Mouse (Mus musculus): ENCODE results near the gene Phf20.

The Phf20 gene

DNA sequence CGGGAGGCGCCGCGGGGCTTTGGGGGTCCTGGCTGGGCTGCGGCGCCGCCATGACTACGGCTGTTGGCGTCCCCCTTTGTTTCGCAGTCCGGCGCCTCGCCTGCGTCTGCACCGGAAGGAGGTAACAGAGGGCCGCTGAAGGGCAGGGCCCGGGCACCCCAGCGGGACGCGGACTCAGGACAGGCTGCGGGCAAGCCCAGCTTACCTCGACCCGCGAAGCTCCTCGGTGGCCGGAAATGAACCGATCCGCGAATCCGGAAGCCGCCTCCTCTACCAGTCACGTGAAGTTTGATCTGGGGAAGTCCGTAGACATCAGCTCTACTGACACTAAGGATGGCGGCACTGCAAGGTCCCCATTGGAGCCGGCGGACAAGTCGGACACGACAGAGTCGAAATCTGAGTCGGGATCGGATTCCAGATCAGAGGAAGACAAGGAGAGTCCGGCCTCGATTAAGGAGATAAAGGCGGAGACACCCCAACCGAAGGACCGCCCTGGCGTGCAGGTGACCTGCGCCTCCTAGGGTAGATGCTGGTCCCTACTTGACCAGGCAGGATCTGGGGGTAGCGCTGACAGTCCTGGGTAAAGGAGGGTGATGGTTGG is 116.1 kb downstream of the Phf20 start, which contains the start of the genes Cnbd2 and Scand1:
Gene Cnbd2 (plus strand): TSS at position 3 of the 601 bp plus-strand sequence.
Gene Scand1 (minus strand): TSS at position 408 of the 601 bp plus-strand sequence.
- peak; percentile 87 for DNase-seq (ENCODE audit: extremely low spot score)

DNA sequence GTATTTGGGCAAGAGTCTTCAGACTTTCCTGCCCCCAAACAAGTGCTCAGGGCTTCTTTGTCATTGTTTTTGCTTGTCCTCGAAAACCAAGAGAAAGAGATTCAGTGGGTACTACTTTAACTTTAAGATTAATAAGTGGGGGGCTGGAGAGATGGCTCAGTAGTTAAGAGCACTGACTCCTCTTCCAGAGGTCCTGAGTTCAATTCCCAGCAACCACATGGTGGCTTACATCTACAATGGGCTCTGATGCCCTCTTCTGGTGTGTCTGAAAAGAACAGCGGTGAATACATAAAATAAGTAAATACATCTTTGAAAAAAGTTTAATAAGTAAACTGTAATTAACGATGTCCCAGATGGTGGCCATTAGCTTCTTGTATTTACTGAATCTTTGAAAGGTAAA is 116.9 kb downstream of the Phf20 start:
- no peak for DNase-seq (ENCODE audit: extremely low spot score)

DNA sequence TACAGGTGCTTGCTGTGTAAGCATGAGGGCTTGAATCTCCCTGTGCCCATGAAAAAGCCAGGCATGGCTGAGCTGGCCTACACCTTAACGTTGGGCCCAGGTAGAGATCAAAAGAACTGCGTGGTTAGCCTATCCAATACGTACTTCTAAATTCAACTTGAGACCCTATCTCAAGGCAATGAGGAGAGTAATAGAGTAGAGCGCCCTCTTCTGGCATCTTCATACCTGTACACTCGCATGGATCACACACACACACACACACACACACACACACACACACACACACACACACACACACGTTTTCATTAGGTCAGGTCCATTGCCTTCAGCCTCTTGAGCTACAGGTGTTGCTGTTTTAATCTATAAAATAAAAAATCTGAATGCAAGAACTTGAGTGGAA is 118.5 kb downstream of the Phf20 start:
- DNase-seq (ENCODE audit: extremely low spot score): no peak

DNA sequence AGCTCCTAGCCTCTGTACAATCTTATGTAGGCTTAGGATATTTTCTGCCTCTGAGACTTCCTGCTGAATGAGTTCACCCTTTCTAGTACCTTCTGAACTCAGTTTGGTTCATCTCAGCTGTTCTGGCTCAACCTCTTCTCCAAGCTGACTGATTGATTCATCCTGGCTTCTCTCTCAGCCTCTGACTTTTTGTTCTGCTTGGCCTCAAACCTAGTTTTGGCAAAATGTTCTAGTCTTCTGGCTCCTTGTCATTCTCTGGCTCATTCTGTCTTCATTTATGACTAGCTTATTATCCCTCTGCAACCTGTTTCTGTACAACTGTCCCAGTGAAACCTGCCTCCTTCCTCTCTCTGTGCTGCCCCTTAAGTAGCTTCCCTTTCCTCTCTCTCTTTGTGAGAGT is 122.2 kb downstream of the Phf20 start:
- DNase-seq (ENCODE audit: extremely low spot score): no peak

DNA sequence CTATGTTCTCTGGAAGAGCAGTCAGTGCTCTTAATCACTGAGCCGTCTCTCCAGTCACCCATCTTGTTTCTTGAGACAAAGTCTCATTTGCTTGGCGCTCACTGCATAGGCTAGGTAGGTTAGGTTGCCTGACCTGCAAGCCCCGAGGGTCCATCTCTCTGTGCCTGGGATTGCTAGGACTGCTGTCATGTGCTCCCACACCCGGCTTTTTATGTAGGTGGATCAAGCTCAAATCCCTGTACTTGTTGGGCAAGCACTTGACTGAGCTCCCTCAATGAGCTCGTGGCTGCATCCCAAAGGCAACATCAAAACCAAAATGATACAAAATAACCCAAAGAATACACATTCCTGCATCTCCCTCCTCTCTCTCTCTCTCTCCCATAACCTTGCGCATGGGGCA is 125.3 kb downstream of the Phf20 start:
- DNase-seq (ENCODE audit: extremely low spot score): no peak

DNA sequence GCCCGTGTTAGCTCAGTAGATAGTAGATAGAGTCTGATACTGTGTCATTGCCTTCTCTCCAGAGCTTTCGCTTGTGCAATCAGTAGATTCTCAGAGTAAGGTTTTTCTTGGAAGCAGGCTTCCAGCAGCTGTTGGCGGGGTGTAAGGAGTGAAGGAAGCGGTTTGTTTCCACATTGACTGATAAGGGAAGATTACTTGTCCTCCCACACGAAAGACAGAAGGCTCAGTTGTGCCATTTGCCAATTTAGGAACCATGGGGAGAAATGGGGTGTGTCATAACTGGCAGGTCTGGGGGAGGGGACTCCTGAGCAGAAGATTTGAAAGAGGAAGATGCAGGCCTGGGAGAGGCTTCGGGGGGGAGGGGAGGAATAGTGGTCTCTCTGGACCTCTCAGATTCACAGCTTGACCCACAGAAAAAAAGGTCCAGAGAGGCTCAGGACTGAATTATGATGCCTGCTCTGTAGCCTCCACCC is 127.9 kb downstream of the Phf20 start:
- DNase-seq (ENCODE audit: extremely low spot score): no peak

DNA sequence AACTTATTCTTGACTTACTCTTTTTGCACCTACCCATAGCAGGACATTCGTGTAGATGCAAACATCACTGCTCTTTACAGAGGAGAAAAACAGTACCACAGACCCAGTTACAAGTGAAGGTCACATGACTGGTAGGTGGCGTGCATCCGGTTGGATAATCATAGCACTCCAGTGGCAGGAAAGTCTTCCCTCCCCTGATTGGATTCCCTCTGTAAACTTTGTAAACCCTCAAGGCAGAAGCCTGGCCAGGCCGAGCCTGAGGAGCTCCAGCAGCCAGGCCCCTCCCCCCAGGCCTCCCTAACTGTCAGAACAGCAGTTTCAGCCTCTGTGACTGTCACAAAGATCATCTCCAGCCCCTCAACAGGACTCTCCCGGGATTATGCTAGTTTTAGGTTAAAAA is 128.4 kb downstream of the Phf20 start:
- no peak for DNase-seq (ENCODE audit: extremely low spot score)

DNA sequence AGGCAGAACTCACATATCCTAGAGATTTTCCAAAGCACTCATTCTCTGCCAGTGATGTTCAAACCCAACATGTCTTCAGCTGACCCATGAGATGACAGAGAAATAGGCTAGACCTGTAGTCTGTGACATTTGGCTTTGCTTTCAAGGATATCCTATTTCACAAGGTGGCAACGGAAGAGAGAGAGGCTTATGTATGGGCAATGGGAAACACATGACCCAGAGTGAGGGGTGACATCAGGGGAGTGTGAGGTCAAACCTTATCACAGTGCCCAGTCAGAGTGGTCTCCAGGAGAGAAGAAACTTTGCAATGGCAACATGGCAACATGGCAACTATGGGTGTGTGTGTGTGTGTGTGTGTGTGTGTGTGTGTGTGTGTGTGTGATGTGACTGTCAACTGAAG is 134.4 kb downstream of the Phf20 start:
- DNase-seq (ENCODE audit: extremely low spot score): no peak

DNA sequence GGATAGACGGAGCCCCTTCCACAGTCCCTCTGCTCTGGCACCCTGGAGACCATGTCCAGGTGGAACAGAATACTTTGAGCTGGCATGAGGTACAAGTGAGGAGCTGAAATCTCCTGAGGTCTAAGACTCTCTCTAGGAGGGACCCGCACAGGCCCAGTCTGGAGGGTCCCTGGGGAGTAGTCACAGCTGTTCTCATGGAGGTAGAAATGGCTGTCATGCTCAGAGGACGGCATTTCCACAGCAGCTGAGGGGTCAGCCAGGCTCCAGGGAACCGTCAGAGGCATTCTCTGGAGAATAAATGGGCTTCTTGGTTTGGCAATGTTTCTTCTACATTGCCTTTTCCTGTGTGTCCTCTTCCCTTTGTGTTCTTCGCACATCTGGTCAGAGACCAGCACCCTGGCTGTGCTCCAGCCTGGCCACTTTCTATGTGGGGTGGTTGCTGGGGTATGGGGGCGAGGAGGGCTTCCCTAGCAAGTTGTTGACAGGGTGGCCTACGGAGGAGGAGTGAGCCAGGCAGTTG is 135.2 kb downstream of the Phf20 start:
- no peak for DNase-seq (ENCODE audit: extremely low spot score)

DNA sequence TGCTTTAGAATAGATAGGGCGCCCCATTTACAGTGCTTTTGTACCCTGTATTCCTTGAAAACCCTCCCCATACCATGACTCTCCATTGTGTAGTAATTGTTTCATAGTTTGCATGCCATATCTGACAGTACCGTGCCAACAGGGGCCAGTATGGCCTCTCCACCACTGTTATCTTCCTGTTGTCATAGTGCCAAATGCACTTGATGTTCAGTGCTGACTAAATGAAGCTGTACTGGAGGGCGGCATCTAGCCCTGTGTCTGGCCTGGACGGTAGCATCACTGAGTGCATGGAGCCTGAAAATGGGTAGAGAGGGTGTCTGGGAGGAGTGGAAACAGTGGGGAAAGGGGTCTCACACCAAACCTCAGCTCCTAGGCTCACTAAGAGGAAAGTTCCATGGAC is 143.8 kb downstream of the Phf20 start:
- DNase-seq (ENCODE audit: extremely low spot score): no peak

DNA sequence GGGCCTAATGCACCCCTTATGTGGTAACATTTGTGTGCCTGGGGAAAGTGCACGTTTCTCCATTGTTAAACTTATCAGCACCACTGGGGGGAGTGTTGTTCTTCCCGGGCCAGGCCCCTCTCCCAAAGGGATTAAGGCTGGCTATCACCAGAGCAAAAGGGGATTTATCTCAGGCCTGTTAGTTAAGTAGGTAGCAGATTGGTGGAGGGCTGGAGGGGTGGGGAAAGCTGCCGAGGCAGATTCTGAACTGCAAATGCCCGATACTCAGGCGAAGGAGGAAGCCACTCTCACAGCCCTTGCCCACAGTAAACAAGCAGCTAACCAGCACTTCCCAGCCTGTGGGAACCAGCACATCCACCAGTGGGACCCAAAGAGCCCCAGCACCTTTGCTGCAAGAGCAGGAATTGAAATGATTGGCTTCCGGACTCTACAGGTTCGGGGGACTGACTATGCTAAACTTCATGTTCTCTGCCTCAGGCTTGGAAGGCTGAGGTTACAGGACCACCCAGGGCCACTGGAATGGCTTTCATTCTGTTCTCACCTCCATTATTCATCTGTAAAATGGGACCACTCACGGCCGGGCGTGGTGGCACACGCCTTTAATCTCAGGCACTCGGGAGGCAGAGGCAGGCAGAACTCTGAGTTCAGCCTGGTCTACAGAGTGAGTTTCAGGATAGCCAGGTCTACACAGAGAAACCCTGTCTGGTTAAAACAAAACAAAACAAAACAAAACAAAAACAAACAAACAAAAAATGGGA is 148.7 kb downstream of the Phf20 start:
- peak; percentile 38 for DNase-seq (ENCODE audit: extremely low spot score)

DNA sequence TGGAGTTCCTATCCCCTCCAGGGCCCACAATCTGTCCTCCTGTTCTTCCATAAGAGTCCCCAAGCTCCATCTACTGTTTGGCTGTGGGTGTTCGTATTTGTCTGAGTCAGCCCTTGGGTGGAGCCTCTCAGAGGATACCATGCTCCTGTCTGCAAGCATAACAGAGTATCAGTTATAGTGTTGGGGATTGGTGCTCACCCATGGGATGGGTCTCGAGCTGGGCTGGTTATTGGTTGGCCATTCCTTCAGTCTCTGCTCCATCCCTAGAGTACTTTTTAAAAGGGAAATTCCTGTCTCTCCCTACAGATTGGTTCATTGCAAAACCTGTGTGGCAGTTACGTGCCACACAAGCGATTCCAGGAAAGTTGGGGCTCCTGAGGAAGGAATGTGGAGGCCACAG is 152.5 kb downstream of the Phf20 start:
- DNase-seq (ENCODE audit: extremely low spot score): no peak

DNA sequence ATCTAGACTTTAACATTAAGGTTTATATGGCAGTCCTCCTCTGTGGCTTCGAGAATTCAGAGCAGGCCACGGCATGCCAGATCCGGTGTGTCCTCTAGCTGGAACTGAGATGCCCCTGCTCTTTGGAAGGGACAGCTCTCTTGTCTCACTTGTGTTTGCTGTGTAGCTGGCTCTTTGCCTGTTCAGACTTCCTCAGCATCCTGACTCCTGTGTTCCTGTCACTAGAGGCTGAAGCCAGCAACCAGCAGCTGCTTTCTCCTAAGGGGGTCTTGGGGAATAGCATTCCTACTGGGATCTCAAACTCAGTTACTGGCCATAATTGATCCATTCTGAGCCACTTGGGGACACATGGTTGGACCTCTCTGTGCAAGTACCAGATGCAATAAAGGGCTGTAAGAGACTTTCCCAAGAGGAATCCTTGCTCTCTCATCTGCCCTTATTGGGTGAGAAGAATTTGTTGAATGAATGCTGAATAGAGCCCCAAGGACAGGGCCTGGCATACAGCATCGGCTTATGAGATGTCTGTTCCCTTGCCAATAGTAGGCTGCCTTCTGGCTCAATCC is 153.1 kb downstream of the Phf20 start:
- no peak for DNase-seq (ENCODE audit: extremely low spot score)

DNA sequence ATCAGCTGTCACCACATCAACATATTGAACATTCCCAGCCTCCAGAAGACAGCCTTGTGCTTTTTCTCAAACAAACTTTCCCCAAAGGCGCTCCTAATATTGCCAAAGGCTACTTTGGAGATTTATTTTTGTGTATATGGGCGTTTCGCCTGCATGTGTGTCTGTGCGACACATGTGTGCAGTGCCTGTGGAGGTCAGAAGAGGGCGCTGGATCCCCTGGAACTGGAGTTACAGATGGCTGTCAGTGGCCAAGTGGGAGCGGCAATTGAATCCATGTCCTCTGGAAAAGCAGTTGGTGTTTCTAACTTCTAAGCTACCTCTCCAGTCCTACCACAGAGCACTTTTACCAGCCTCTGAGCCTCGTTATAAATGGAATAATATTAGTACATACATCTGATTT is 155.0 kb downstream of the Phf20 start:
- no peak for DNase-seq (ENCODE audit: extremely low spot score)

DNA sequence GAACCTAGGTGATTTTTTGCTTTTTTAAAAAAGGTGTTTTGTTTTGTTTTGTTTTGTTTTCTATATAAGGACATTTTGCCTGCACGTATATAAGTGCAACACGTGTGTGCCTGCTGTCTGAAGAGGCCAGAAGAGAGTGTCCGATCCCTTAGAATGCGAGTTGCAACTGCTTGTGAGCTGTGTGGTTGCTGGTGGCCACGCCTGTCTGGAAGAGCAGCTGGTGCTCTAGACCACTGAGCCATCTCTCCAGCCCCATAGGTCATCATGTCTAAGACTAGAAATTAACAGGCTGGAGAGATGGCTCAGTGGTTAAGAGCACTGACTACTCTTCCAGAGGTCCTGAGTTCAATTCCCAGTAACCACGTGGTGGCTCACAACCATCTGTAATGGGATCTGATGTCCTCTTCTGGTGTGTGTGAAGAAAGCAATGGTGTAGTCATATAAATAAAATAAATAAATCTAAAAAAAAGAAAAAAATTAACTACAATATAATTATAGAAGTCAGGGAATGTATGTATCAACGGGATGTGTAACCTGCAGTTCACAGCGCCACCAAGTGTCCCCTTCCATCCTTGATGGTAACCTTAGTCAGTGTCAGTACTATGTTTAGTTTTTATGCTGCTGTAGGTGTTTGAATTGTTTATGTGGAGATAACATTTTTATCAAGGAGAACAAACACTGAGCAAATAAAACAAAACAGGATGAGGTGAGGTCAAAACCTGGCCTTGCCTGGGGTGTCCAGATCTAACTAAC is 156.3 kb downstream of the Phf20 start:
- DNase-seq (ENCODE audit: extremely low spot score): no peak

DNA sequence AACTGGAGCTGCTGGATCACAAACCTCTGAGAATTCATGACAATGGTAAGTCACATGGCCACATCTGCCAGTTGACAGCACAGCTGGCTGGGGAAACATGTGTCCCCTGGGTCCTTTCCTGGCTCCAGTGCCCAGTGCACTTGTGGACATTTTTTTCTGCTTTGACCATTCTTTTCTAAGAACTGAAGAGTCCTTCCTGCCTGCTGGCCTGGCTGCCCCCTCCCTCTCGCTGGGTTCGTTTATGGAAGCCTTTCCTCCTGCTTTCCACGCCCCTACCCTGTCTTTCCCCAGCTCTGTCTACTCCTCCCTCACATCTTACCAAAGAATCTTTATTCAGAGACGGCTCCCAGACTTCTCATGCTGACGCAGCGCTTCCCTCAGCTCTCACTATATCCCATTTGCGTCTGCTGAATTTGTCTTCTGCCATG is 157.0 kb downstream of the Phf20 start:
- peak; percentile 2 for DNase-seq (ENCODE audit: extremely low spot score)

DNA sequence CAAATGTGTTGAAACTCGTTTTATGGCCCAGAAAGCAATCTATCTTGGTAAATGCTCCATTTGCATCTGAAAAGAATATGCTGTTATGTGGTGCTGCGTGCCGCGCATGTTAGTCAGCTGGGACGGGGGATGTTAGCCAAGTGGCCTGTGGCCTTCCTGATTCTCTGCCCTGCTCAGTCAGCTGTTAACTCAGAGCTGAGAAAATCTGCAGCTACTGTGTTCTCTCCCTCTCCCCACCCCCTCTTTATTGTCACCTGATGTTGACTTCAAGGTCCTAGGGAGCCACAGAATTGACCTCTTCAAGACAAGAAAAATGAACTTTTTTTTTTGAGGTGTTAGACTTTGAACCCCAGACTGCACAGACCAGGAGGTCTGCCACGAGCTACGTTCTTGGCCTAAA is 159.8 kb downstream of the Phf20 start:
- DNase-seq (ENCODE audit: extremely low spot score): no peak
